Mouse (Mus musculus) duodenum, adult 2 months (tissue): ENCODE data around the gene Dgat2. TPM values are rescaled to one million over a fixed set of nuclear protein-coding genes. Genes with fewer than 3 reads are reported as not detected.

Experiments used
- polyA plus RNA-seq: library from polyadenylated mRNA; depleted of rRNA; stranded (reverse); fragments of >200 nt; gene quantifications from 2 replicates; pipeline ENCODE4 v1.2.3, GENCODE M21; 2012; ENCODE audit warnings: low replicate concordance; rRNA removed

Gene Dgat2
- polyA plus RNA-seq: 113 and 743 TPM in 2 replicates

DNA sequence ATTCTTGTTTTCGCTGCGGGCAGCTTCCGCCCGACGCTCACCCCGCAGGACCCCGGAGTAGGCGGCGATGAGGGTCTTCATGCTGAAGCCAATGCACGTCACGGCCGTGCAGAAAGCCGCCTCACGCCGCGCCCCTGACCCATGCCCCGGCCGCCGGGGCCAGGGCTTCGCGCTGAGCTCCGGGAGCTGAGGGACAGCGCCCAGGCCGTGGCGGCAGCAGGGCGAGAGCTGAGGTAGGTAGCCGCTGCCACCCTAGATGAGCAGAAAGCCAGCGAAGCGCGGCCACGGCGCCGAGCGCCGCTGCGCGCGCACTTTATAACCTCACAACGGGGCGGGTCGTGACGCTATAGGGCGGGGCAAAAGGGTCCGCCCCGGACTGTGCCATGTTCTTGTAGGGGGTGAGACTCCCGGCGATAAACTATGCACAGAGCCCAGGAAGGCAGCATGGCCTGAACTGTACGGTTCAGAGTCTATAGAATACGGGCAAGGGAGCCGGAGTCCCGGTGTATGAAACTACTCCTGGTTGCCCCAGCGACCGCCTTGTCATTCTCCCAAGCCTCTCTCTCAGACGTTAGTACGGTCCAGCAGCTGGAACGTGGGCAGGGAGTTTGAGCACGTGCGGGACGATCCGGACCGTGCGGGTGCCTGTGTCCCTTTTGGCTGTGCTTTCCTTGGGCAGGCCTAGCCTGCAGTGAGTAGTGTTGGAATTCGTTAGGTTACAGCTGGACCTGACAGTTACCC lies at the start of gene Dgat2:
TSS of gene Dgat2 (minus strand) at position 288 of the 741 bp plus-strand sequence.

GRCm38 (mm10) chr7:99140984-99141918 lies 41.3 kb downstream of the Dgat2 start, which contains the start of gene Uvrag:
Gene Uvrag (minus strand): TSS chr7:99141141.

Other genes starting within 250 kb of the Dgat2 start
- 16.6 and 30.8 TPM in 2 replicates for gene Uvrag, start 41.6 kb downstream of the Dgat2 start, polyA plus RNA-seq
- gene Mogat2, start 55.9 kb upstream of the Dgat2 start, polyA plus RNA-seq: 286 and 1,152 TPM in 2 replicates
- 1.0 and 1.2 TPM in 2 replicates for gene Map6, start 84.7 kb upstream of the Dgat2 start, polyA plus RNA-seq
- 67.3 and 85.8 TPM in 2 replicates for gene Serpinh1, start 170.5 kb upstream of the Dgat2 start, polyA plus RNA-seq
- gene Gdpd5, start 198.7 kb upstream of the Dgat2 start, polyA plus RNA-seq: 24.6 and 31.9 TPM in 2 replicates